Mouse (Mus musculus): ENCODE measurements around the gene Myo15b.
A peak's percentile ranks its signal among the peaks of the same experiment; 100 is the strongest.

The Myo15b gene

GRCm38 (mm10) chr11:115903384-115904230 lies 45.4 kb downstream of the Myo15b start:
- no peak for DNase-seq (ENCODE audit: extremely low spot score)

DNA sequence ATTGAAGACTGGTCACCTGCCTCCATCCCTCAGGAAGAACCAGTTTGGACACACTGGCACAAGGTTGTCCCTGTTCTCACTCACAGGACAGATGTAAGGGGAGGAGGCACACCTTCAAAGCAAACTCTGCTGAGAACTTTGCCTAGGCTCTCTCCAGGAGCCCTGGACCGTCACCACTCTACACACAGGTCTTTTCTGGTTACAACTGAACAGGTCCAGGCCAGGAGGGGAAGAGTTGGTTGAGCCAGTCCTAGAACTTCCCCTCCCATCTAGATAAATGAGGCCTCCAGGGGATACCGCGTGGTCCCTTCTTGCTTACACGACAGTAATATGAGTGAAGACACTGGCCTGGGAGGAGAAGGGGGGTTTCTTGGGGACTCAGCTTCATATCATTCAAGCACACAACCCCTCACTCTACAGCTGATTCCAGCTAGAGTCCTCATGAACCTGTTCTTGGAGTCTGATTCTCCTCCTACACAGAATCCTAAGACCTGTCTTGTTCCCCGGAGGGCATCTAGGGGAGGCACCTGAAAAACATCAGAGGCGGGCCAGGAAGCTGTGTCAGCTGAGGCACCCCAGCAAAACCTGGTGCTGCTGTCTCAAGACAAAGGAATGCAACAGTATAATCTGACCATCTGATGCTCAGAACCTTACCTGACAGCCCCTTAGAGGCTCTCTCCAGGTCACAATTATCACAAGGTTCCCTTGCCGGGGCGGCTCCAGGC lies 46.2 kb downstream of the Myo15b start:
- no peak for DNase-seq (ENCODE audit: extremely low spot score)

GRCm38 (mm10) chr11:115904956-115905790 lies 47.0 kb downstream of the Myo15b start:
- no peak for DNase-seq (ENCODE audit: extremely low spot score)

DNA sequence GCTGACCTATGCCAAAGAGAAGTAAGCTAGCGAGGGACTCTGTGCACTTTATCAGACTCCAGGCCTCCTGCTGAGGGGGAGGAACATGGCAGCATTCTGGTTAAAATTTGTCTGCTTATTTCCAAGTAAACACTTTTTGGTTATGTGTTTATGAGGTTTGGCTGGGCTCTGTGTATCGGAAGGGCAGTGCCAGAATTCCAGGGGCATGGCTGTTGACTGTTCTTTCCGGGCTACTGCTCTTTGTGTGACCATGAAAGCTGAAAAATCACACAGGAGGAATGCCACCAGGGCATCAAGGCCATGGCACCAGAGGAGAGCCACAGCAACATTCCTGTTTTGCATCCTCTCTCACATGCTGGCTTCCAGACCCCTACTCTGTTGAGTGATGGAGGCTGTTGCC lies 47.9 kb downstream of the Myo15b start:
- no peak for DNase-seq (ENCODE audit: extremely low spot score)

DNA sequence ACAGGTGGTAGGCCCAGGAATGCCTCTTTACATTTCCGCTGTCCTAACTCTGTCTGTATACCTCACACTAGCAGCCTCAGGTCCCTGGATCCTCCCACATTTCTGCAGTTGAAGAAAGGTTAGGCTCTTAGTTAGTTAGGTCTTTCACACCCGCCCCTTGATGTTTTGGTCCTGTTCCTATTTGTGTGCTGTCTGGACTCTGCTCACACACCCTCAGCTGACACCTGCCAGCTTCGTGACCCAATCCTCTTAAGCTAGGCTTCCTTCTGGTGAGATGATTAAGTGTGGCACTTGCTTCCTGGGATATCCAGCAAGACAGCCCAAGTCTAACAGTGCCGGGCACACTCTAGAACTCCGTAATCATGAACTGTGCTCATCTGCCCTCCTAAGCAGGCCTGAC lies 48.3 kb downstream of the Myo15b start:
- no peak for DNase-seq (ENCODE audit: extremely low spot score)

GRCm38 (mm10) chr11:115911134-115911561 lies 52.9 kb downstream of the Myo15b start:
- no peak for DNase-seq (ENCODE audit: extremely low spot score)

DNA sequence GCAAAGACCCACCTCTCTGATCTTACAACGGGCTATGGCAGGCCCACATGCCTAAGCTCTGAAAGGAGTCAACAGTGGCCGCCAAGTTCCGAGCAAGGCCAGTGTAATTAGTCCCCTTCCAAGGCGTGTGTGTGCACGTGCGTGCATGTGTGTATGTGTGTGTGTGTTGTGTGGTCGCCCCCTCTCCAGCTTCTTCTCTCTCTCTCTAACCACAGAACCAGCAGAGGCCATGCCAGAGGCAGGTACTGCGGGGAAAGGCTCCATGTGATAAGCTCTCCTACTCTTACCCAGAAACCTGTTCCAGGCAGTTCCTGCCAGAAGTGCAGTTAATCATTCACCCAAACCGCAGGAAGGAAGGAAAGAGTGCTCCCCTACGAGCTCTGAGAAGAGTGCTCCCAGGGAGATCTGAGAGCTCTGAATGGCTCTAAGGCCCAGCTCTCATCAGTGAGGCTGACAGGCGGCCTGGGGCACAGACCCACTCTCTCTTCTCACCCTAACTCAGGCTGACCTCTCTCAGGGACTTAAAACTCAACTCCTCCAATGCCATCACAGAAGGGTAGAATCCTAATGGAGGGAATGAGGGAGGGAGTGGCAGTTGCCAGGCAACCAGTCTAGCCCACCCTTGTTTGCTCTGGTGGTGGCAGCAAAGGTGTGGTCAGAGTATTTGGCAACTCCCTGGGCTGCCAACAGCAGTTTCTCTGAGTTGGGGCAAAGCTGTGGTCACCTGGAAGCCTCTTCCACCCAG lies 53.6 kb downstream of the Myo15b start, which contains the start of gene Smim6:
Smim6 (plus strand) TSS at position 386 of the 745 bp plus-strand sequence.
- no peak for DNase-seq (ENCODE audit: extremely low spot score)

DNA sequence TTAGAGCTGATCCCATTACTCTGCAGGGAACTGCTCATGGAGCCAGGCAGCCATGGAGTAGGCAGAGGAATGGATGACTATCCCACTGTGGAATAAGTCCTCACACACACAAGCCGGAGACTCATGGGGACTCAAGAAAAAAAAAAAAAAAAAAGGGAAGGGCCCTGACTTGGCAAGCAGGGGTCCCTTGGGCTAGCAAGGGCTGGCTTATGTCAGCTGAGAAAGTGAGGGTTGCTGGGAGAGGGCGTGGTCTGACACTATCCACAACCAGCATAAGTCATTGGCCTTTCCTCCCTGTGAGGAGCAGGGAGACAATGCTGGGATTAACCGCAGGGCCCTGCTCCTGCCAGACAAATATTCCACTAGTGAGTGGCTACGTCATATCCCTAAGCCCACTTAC lies 58.4 kb downstream of the Myo15b start:
- DNase-seq (ENCODE audit: extremely low spot score): no peak

- no peak for DNase-seq (ENCODE audit: extremely low spot score)
These were observed 60.4 kb downstream of the Myo15b start for GRCm38 (mm10) chr11:115918637-115919036.

DNA sequence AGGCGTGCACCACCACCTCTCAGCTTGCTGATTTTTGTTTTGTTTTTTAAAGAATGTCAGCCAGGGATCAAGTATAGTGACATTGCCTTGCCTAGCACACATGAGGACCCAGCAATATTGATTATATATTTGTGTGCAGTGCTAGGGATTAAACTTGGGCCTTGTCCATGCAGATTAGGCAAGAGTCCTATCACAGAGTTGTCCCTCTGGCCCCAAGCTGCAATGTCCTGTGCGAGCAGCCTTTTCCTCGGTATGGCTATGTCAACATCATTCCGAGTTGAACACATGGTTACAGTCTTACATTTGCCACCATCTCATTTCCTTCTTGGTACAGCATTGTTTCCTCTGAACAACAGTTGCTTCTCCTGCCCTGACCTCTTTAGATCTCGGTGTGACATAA lies 60.9 kb downstream of the Myo15b start:
- no peak for DNase-seq (ENCODE audit: extremely low spot score)

GRCm38 (mm10) chr11:115920110-115920818 lies 62.1 kb downstream of the Myo15b start:
- no peak for DNase-seq (ENCODE audit: extremely low spot score)

DNA sequence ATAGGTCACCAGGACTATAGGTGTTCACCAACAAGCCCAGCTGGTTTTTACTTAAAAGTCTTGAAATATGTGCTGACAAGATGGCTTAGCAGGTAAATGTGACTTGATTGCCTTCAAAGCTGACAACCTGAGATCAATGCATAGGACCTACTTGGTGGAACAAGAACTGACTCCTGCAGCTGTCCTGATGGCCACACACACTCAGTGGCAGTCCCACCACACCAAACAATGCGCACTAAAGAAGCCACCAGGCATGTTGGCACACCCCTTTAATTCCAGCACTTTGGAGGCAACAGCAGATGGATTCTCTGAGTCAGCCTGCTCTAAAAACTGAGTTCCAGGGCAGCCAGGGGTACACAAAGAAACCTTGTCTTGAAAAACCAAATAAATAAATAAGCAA lies 63.8 kb downstream of the Myo15b start:
- no peak for DNase-seq (ENCODE audit: extremely low spot score)

GRCm38 (mm10) chr11:115929031-115929430 lies 70.8 kb downstream of the Myo15b start:
- no peak for DNase-seq (ENCODE audit: extremely low spot score)

DNA sequence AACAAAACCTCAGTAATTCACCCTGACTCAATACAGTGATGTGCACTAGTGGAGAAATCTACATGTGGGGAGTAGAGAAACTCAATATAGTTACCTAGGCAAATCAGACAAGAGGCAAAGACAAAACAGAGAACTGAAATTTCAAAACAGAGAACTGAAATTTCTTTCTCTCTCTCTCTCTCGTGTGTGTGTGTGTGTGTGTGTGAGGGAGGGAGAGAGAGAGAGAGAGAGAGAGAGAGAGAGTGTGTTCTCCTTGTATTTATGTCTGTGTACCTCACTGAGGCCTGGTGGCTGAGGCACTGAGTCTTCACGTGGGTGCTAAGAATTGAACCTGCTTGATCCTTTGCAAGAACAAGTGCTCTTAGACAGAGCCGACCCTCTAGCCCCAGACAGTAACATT lies 71.6 kb downstream of the Myo15b start:
- DNase-seq (ENCODE audit: extremely low spot score): no peak

DNA sequence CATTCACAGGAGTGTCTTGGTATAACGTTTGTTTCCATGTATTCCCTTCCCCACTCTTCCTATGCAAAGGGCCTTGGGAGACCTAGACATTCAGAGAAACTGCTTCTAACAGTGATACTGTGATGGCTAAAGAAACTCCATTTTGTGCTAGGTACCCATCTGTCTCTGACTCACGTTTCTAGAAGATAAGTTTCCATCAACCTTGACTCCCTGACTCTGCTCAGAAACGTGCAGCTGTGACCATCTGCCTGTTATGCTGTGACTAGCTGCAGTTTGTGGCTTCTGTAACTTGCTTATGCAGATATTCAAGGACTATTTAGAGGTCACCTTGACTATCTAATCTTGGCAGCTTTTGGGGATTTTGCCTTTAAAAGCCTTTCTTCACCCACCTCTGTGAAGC lies 73.0 kb downstream of the Myo15b start:
- no peak for DNase-seq (ENCODE audit: extremely low spot score)

GRCm38 (mm10) chr11:115933108-115933746 lies 75.0 kb downstream of the Myo15b start, which contains the start of the genes Sap30bp and Recql5:
TSS of gene Sap30bp (plus strand) at chr11:115933282.
TSS of gene Recql5 (minus strand) at chr11:115933477.
- DNase-seq (ENCODE audit: extremely low spot score): peak; percentile 98

DNA sequence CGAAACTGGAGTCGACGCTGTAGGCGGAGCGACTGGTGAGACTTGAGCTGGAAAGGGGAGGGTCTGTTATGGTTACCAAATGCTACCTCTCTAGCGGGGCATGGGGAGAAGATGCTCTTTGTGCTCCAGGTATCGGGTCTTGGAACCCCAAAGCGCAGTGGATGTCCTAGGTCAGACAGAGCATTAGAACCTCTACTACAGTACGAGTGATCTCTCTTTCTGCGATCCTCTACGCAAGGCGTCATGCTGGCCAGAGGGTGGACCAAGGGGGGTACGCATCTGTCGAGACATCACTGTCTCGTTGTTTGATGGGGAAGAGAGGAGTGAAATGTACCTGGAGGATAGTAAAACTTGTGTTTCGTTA lies 75.5 kb downstream of the Myo15b start:
- DNase-seq (ENCODE audit: extremely low spot score): no peak

DNA sequence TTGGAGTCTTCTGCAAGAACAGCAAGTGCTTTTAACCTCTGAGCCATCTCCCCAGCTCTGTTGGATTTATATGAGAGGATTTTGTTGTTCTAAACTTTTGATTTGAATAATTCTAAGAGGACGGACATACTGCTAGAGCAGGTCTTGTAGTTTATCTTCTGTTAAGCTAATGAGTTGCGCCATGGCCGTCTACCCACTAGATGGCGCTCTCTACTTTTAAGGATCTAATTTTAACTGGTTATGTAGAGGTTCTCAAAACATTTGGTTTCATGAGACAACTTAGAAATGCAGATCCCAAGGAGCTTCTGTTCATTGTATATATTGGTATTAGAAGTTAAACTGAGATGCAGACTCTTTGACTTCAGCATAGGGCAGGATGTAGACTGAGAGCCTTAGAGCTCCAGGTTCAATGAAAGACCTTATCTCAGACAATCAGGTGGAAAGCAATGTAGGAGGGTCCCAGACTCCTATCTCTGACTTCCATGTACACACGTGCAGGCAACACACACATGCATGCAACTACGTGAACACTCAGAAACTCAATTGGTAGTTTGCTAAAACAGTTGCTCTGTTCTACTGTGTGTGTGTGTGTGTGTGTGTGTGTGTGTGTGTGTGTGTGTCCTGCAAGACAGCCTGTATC lies 81.6 kb downstream of the Myo15b start:
- DNase-seq (ENCODE audit: extremely low spot score): peak; percentile 48

DNA sequence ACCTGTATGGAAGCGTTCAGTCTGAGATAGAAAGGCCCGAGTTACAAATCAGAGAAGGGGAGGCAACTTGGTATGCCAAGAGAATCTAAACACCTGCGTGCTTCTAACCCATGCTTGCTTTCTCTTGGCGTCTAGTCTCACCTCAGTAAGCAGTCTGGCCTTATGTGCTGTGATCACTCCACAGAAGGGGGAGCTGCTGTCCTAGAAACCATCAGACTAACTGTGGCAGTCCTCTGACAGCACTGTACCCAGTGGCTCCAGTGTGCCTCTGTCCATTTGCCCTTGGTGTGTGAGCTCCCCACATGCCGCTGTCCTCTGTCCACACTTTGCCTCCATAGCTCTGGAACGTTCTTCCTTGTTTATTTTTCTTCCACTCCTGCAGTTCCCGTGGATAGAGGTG lies 83.8 kb downstream of the Myo15b start:
- DNase-seq (ENCODE audit: extremely low spot score): no peak

Data from embryo, embryonic 9.5 days (tissue).